Mouse (Mus musculus): ENCODE results near the gene Pmepa1.

- TF ChIP-seq CTCF (IDR thresholded peaks at IDR 0.05; ENCODE audit: low read depth, low read length) (no peak), POLR2AphosphoS5 (IDR thresholded peaks at IDR 0.05; ENCODE audit: insufficient replicate concordance, low read depth, low read length) (no peak), GATA1 (IDR thresholded peaks at IDR 0.05; ENCODE audit: borderline replicate concordance, low read length) (no peak), TAL1 (conservative IDR thresholded peaks at IDR 0.05; ENCODE audit: low read depth, low read length) (no peak), GATA2 (IDR thresholded peaks at IDR 0.05; ENCODE audit: borderline replicate concordance, low read depth, low read length) (no peak)
Measured at GRCm38 (mm10) chr2:173253761-173254662, 22.3 kb downstream of the Pmepa1 start.
